Mouse (Mus musculus) ovary, postnatal 36 days (tissue): ENCODE measurements around the gene Nipsnap3b.

ENCODE experiments used
- DNase-seq: peaks from one replicate; pipeline ENCODE4 v3.0.0; 2022; ENCODE audit warnings: low spot score, mixed read lengths

Nipsnap3b gene

DNA sequence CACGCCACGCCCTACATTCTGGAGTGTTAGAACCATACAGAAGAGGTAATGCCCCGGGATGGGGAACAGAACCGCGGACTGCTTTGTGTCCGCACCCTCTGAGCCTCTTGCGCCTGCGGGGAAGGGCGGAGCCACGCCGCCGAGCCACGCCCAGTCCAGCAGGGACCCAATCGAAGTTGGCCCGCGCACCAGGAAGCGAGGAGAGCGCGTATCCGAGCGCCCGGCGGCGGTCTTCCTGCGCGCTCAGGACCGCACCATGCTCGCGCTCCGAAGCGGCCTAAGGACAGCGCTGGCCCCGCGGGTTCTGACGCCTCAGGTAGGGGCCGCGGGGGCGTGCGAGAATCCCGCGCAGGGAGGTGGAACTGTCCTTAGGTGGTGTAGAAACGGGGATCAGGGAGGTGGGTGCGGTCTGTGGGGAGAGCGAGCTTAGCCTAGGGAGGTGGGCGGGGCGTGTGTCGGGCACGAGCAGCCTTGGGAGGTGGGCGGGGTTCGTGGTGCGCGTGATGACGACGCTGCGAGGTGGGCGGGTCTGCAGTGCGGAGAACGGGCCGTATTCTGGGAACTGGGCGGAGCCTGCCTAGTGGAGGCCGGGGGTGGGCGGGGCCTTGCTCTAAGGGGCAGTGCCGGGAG is at the start of gene Nipsnap3b:
Gene Nipsnap3b, plus strand, starts transcription at position 149 of the 630 bp plus-strand sequence.
- peak; percentile 97 for DNase-seq

GRCm38 (mm10) chr4:52964247-52964646 is 47.4 kb upstream of the Nipsnap3b start, which contains the start of gene Olfr270:
Olfr270 (plus strand) TSS chr4:52964547.
- no peak for DNase-seq

DNA sequence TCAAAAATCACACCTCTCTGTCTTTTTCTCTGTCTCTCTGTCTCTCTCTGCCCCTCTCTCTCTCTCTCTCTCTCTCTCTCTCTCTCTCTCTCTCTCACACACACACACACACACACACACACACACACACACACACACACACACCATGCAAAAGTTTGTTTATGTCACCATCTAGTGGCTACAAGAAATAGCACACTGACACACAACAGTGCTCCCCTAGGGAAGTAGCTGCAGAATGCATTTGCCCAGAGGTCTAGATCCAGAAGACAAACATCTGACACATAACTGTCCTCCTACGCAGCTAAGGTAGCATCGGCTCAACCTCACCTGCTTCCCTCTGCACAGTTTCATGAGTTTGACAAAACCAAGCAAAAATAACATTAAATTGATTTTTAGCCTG is 26.5 kb upstream of the Nipsnap3b start:
- no peak for DNase-seq

DNA sequence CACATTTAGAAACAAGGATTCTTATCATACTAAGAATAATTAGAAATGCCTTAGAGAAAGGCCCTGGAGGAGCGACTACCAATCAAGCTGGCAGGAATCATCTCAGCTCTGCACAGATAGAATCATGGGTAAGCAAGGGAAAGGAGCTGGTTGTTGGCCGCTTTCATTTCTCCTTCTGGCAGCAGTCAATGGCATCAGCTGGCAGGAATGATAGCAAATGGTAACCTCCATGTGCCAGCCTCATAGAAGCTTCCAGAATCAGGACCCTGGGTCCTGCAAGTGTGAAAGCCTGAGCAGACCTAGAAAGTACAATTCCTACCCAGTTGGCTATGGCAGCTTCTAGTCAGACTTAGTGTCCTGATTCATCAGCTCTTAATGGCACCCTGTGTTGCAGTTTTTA is 25.4 kb upstream of the Nipsnap3b start:
- no peak for DNase-seq

DNA sequence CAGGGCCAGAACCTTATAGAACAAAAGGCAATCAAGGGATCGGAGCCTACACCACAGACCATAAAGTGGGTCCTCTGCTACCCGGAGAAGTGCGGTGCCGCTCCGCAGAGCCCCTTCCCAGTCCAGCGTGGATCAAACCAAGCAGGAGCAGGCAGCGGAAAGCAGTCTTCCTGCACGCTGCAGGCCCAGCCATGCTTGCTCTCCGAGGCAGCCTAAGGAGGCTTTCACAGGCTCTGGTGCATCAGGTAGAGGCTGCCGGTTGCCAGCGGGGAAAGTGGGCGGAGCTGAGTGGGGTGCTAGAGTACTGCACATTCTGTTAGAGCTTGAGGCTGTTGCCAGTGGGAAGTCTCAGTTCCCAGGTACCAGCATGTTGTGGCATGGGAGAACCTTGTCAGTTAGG is 22.4 kb upstream of the Nipsnap3b start, which contains the start of gene Nipsnap3a:
Gene Nipsnap3a, plus strand, starts transcription at position 25 of the 400 bp plus-strand sequence.
- DNase-seq = peak; percentile 6

GRCm38 (mm10) chr4:52999449-52999848 is 12.2 kb upstream of the Nipsnap3b start:
- DNase-seq = peak; percentile 13

- no peak for DNase-seq
Observed at GRCm38 (mm10) chr4:53000154-53000553, 11.5 kb upstream of the Nipsnap3b start.

DNA sequence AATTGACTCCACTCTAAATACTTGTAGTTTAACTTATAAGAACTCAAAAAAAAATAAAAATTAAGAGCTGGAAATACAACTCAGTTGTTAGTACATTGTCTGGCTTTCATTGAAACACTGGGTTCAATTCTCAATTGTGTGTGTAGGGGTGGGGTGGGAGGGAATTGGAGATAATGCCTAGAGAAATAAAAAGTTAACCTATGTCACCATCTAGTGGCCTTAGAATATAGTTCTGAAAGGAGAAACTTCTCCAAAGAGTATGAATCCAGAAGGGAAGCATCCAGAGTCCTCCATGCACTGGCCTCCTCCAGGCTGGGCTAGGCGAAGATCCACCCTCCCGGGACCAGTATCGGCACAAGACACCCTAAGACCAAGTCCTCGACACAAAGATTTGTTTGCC is 2.5 kb upstream of the Nipsnap3b start:
- no peak for DNase-seq

- no peak for DNase-seq
Observed at GRCm38 (mm10) chr4:53009871-53010270, 1.8 kb upstream of the Nipsnap3b start.

GRCm38 (mm10) chr4:53014421-53014820 is 2.7 kb downstream of the Nipsnap3b start:
- no peak for DNase-seq

DNA sequence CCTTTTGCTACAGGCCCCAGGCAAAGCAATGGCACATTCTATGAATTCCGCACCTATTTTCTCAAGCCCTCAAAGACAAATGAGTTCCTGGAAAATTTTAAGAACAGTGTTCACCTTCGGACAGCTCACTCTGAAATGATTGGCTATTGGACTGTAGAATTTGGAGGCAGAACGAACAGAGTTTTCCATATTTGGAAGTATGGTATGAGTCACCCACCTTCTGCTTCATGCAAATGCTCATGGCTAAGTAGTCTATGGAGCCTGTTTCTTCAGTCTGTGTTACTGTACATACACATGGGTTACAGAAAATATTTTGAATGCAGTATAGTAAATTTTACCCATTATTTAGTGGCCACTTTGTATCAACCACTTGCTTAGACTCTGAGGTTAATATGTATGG is 3.3 kb downstream of the Nipsnap3b start:
- no peak for DNase-seq

DNA sequence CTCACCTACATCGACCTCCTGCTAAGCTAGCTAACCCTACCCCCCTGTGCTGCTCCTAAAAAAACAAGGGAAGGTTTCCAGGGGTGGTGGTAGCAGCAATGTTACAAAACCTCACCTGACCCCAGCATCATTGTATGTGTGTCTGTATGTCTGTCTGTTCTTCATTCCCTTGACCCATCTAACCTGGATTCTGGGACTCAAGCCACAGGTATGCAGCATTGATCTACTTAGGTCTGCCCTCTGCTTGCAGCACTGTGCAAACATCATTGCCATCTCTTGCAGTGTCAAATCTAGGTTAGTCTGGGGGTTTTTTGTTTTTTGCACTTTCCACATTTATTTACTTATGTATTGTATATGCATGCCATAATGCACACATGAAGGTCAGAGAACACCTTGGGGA is 6.7 kb downstream of the Nipsnap3b start:
- DNase-seq = no peak

GRCm38 (mm10) chr4:53023189-53023925 is 11.7 kb downstream of the Nipsnap3b start:
- DNase-seq = no peak

- DNase-seq = no peak
Observed at GRCm38 (mm10) chr4:53024397-53024796, 12.7 kb downstream of the Nipsnap3b start.

GRCm38 (mm10) chr4:53027811-53028210 is 16.1 kb downstream of the Nipsnap3b start:
- DNase-seq = no peak

DNA sequence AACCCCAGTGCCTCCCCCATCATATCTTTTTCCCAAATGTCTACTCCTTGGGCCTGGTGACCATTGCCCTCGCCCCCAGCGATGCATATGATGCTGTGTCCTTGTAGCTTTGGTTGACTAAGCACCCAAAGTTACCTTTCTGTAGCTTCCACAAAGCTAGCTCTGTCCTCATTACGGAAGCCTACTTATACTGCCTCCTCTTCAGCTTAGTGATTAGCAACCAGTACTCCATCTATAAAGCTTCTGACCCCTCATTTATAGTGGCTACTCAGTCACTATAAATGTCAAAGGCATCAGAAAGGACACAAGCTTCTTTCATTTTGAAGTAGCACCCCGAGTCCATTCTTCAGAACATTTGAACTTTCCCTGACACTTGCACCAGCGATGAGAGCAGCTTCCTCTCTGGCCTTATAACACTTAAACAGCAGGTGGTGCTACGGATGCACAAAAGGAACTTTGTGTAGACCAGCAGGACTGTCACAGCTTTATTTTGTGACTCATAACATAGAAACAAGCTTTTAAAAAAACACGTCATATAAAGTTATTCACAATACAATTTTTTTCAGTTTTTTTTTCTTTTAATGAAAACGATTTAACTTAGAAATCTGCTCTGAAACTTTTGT is 18.8 kb downstream of the Nipsnap3b start:
- no peak for DNase-seq

DNA sequence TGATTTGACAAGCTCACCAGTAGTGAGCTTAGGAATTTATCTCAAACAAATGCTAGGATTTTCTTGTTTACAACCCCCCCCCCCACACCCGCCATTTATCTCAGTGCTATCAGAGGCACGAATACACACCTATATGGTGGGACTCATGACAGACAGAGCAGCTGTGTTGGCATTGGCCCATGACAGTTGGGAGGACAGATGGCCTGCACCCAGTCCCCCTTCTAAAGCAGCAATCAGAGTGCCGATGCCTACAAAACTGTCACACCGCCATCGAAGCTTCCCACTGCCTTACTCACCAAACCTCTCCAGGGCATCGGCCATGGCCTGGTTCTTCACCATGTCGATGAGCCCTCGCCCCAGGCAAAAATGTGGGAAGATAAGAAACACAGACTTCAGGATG is 32.1 kb downstream of the Nipsnap3b start:
- DNase-seq = no peak

DNA sequence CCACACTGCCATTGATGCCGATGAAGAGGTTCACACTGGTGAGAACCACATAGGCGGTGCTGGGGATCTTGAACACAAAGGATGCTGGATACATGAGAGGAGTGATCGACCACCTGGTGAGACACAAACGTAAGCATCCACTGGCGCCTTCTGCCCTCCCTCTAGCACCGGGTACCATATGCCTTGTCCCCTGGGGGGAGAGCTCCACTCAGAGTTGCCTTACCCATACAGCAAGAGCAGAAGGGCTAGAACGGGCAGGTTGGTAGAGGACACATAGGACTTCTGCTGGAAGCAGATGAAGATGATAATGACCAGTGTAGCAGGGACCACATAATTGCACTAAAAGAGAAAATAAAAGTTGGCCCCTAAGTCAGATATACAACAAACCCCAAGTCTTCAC is 34.1 kb downstream of the Nipsnap3b start:
- DNase-seq = no peak

DNA sequence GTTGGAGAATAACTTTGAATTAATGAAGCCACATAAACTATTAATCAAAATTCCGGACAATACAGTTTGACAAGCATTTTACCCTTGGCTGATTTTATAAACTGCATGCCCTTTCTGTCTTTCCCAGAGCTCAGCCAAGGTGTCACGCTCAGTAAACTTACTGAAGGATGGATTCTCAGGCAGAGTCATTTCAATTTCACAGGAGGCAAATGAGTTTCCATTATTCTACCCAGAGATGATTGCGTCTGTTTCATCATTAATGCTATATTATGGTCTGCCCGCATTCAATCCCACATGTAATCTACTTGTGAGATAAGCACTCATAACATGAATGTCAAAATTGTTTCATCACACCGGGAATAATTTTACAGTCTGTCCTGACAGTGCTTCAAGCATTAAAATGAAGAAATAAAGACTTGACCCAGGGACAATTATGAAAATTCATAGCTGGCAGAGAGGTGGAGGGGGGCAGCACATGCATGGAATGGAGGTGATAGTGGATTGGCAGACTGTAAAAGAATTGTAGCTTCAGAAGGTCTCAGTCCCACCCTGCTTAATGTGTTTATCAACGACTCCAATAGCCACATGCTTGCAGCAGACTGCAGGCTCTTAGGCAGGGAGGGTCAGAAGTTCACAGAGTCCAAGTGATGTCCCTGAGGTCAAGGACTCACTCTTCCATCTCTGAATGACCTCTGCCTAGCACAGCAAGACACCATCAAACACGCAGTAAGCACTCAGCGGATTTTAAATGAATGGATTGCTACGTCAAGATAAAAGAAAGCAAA is 34.8 kb downstream of the Nipsnap3b start:
- DNase-seq = no peak

DNA sequence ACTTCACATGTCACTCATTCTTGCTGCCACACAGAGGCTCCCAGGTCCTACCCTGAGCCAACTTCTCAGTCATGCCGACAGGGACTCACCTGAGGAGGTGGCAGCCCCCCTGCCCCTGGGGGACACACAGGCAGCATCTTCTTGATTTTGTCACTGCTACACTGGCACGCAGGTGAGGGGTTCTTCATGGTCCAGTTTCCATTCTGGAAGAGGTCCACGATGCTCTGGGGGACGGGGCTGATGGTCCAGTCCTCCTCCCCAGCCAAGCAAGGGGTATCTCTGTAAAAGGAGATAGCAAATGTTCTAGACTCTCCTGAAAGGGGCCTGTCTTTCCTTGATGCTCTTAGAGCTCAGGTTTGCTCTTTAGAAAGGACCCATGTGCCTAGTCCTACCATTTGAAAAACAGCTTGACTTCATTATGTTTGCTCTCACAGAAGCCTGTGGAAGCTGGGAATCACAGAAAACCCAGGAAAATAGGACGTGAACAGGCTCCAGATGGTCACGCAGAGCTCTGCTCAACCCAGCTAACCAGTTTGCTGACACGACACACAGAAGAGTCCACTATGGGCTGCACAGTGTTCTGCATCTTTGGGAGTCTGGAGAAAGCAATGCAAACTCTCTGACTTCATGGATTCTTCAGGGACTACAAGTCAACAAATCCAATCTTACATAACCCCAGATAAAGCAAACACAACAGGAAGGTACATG is 50.8 kb downstream of the Nipsnap3b start:
- DNase-seq = no peak
